Mouse (Mus musculus) kidney, adult 2 months (tissue): ENCODE measurements around the gene Gm17019.
"Not testable (repeated sequence)": the region's sequence is repeated elsewhere in the genome, so short reads cannot be mapped to it uniquely, and the experiment has no call there.

Source experiments
- CTCF ChIP-seq: fragments of 200-500 bp; conservative IDR thresholded peaks from 2 replicates; pipeline ENCODE4 v1.5.1; 2011; ENCODE audit warnings: low read depth, mild to moderate bottlenecking, control low read depth, low read length, moderate library complexity, mixed read lengths; ENCODE audit not compliant: insufficient read depth, insufficient read length
- POLR2A ChIP-seq: fragments of 200-500 bp; IDR thresholded peaks from one replicate; pipeline ENCODE4 v1.6.1; 2011; ENCODE audit warnings: low read depth, low read length, control low read depth

DNA sequence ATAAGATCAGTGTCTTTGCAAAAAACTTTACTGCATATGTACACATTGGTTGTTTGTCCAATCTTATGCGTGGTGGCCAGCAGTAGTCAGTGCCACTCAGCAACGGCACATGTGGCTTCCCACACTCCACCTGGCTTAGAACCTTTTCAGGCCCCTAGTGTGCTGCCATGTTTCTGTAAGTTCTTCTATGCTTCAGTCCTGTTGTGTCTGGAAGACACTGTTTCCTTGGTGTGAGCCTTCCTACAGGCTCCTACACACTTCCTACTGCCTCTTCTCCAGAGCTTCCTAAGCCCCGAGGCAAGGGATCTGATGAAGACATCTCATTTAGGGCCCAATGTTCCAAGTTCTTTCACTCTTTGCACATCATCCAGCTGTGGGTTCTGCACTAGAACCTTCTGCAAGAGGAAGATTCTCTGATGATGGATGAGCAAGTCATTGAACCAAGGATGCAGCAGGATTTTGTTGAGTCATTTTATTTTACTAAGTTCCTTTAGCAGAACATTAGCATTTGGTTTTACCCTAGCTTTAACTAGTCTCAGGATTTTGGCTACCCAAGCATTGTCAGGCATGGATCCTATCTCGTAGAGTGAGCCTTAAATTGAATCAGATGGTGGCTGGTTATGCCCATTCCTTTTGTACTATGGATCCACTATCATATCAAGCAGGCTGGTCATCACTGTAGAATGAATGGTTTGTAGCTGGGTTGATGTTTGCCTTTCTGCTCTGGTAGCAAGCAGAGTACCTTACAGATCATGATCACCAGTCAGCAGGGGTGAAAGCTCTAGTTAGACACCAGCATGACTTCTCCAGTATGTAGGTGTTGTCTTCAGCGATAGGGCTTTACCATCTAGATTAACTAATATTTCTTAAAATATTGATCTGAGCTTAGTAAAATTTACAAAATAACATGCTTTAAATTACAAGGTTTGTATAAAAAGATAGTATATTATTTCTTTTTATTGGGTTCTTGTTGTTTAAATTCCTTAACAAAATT lies 27.9 kb downstream of the Gm17019 start:
- not testable (repeated sequence) for TF ChIP-seq CTCF, POLR2A
